Mouse (Mus musculus): Measurements from ENCODE around the gene Epb41l1. TPM values are rescaled to one million over a fixed set of nuclear protein-coding genes. Genes with fewer than 3 reads are reported as not detected.

Epb41l1 gene
- polyA plus RNA-seq, 1 experiment from 2014 or later, result 2.1 TPM

DNA sequence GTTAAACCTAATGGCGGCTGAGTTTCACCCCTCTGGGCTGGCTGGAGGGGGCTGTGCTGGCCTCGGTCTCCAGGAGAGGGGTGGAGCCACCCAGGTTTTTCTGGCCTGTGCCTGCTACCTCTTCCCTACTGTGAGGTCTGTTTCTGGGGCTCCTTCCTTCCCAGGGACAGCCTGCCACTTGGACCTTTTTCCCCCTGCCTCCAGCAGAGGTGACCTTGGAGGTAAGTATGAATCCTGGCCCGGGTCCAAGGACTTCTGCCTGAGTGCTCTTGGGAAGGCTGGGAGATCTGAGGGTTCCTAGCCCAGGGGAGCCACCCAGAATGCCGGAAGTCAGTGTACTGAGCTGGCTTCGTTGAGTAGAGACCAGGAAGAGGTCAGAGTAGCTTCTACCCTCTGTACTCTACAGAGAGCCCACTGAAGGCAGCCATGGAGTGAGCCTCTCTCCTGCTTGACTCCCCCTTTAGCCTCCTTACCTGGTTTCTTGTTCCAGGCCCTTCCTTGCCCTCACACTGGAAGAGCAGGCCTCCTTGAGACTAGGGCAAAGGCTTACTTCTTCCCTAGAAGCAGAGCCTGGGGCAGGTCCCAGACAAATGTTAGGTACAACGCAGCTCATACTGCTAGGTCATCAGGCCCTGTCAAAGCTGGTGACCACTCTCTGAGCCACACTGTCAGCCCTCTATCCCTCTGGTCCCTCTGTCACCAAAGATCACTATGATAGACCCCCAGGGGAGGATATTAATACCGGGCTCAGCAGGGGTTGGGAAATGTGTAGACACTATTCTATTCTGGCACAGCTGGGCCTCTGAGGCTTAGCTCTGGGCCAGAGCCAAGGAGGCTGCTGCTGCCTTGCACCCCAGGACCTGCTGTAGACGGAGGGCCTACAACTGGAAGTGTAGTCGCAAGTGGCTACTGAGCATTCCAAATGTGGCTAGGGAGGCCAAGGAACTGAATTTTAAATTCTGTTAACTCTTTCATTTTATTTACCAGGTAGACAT, 12.5 kb downstream of the Epb41l1 start:
- TF ChIP-seq CTCF (IDR thresholded peaks at IDR 0.05; ENCODE audit: low read depth), result no peak
- no peak overlapping the region for H3K4me3 ChIP-seq (ENCODE audit: low read depth, low read length)
- H3K9me3 ChIP-seq (ENCODE audit: low read depth, low read length), result no peaks in the 10 kb centered on the region
- H3K4me2 ChIP-seq, result peak overlapping the region; percentile 3; the same call in 1 of the 2 replicates
- H3K36me3 ChIP-seq (ENCODE audit: insufficient read depth), result no peaks in the 10 kb centered on the region
- no peak overlapping the region for H3K9ac ChIP-seq
- 35% methylated on average over 9 of the region's 9 CpGs for WGBS
- ATAC-seq (ENCODE audit: insufficient read depth) (peak; percentile 59; the same call in 1 of the 2 replicates), DNase-seq (peak; percentile 72)
- H3K27ac ChIP-seq (ENCODE audit: low read depth), result peak overlapping the region; percentile 79
- peaks cover 7% of the 10 kb centered on the region for H3K4me1 ChIP-seq (ENCODE audit: insufficient read depth)
- H3K27me3 ChIP-seq (ENCODE audit: insufficient read depth, low read length), result no peaks in the 10 kb centered on the region

DNA sequence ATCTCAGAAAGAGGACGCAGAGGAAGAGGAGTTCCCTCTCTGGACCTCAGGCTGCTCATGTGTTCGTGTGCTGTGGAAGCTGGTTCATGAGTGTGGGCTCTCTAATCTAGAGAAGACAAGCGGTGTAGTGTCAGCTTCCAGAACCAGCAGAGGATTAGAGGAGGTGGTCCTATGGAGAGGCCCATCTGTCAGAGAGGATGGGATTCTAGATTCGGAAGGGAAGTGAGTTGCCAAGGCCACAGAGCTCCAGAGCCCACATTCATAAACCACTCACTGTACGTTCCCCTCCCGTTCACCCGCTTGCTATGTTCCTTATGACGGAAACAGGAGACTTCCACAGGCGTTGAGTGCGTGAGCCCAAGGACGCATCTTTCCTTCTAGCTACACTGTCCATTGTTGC, 16.9 kb downstream of the Epb41l1 start:
- no peak for TF ChIP-seq CTCF (IDR thresholded peaks at IDR 0.05; ENCODE audit: low read depth)
- 84% methylated on average over 11 of the region's 11 CpGs for WGBS
- no peaks in the 10 kb centered on the region for H3K9me3 ChIP-seq (ENCODE audit: low read depth, low read length)
- no peak overlapping the region for H3K4me2 ChIP-seq
- DNase-seq (no peak), ATAC-seq (ENCODE audit: insufficient read depth) (no peak)
- H3K27me3 ChIP-seq (ENCODE audit: insufficient read depth, low read length), result no peaks in the 10 kb centered on the region
- H3K9ac ChIP-seq, result no peak overlapping the region
- H3K4me1 ChIP-seq (ENCODE audit: insufficient read depth), result peaks cover 11% of the 10 kb centered on the region
- H3K36me3 ChIP-seq (ENCODE audit: insufficient read depth), result no peaks in the 10 kb centered on the region
- H3K27ac ChIP-seq (ENCODE audit: low read depth), result no peak overlapping the region
- no peak overlapping the region for H3K4me3 ChIP-seq (ENCODE audit: low read depth, low read length)

DNA sequence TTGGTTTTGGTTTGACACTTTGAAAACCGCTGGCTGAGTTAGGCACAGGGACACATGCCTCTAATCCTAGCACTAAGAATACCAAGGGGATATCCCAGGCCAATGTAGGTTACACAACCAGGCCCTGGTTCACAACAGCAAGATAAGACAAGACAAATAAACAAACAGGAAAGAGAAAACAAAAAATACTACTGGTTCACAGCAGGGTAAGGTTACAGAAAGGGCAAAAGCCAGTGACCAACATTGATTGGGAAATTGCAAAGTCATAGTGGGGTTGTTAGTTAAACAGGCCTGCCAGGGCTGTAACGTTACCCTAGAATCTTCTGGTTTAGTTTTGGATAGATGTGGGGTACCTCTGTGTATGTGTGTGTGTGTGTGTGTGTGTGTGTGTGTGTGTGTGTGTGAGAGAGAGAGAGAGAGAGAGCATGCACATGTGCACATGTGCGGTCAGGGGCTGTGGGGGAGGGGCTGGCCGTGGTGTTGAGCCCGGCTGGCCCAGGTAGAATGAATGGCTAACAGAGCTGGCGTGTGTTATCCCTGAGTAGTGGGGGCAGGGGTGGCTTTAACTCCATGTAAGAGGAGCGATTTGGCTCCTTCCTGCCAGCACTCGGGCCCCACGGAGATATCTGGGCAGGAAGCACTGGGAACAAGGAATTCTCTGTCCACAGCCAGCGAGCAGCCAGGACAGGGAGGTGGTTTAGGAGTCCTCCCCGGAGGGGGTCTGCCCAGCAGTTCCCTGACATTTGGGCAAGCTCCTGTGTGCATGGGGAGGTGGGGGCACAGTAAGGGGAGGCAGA, 19.2 kb downstream of the Epb41l1 start:
- 0 out of 2 replicates have a peak, but pooled peaks cover 5% of the 10 kb centered on the region for H3K4me1 ChIP-seq (ENCODE audit: insufficient read depth)
- H3K4me3 ChIP-seq (ENCODE audit: low read depth, low read length), result no peak overlapping the region
- peak; percentile 33; the same call in 1 of the 2 replicates for ATAC-seq (ENCODE audit: insufficient read depth)
- 16% methylated on average over 11 of the region's 11 CpGs for WGBS
- TF ChIP-seq CTCF (IDR thresholded peaks at IDR 0.05; ENCODE audit: low read depth), result no peak
- peak; percentile 59 for DNase-seq
- no peaks in the 10 kb centered on the region for H3K36me3 ChIP-seq (ENCODE audit: insufficient read depth)
- H3K9me3 ChIP-seq (ENCODE audit: low read depth, low read length), result no peaks in the 10 kb centered on the region
- H3K27me3 ChIP-seq (ENCODE audit: insufficient read depth, low read length), result no peaks in the 10 kb centered on the region
- H3K27ac ChIP-seq (ENCODE audit: low read depth), result peak overlapping the region; percentile 60
- H3K9ac ChIP-seq, result no peak overlapping the region
- 0 out of 2 replicates have a peak overlapping the region, but pooled peaks have one; percentile 15 for H3K4me2 ChIP-seq

- Histone ChIP-seq H3K27me3 (ENCODE audit: insufficient read depth, low read length) (no peaks in the 10 kb centered on the region), H3K27ac (ENCODE audit: low read depth) (no peak overlapping the region), H3K9me3 (ENCODE audit: low read depth, low read length) (no peaks in the 10 kb centered on the region), H3K4me1 (ENCODE audit: insufficient read depth) (0 out of 2 replicates have a peak, but pooled peaks cover 5% of the 10 kb centered on the region), H3K4me3 (ENCODE audit: low read depth, low read length) (no peak overlapping the region), H3K9ac (no peak overlapping the region), H3K36me3 (ENCODE audit: insufficient read depth) (no peaks in the 10 kb centered on the region), H3K4me2 (no peak overlapping the region)
- ATAC-seq (ENCODE audit: insufficient read depth) (no peak), DNase-seq (no peak)
- no peak for TF ChIP-seq CTCF (IDR thresholded peaks at IDR 0.05; ENCODE audit: low read depth)
- 20% methylated on average over 6 of the region's 6 CpGs for WGBS
Measured at GRCm38 (mm10) chr2:156441909-156442308, 21.2 kb downstream of the Epb41l1 start.

- no peak for TF ChIP-seq CTCF (IDR thresholded peaks at IDR 0.05; ENCODE audit: low read depth)
- Histone ChIP-seq H3K36me3 (ENCODE audit: insufficient read depth) (no peaks in the 10 kb centered on the region), H3K4me2 (no peak overlapping the region), H3K4me1 (ENCODE audit: insufficient read depth) (0 out of 2 replicates have a peak, but pooled peaks cover 5% of the 10 kb centered on the region), H3K4me3 (ENCODE audit: low read depth, low read length) (no peak overlapping the region), H3K27ac (ENCODE audit: low read depth) (no peak overlapping the region), H3K9me3 (ENCODE audit: low read depth, low read length) (no peaks in the 10 kb centered on the region), H3K9ac (no peak overlapping the region), H3K27me3 (ENCODE audit: insufficient read depth, low read length) (no peaks in the 10 kb centered on the region)
- 32% methylated on average over 1 of the region's 1 CpGs for WGBS
- no peak for DNase-seq
- ATAC-seq (ENCODE audit: insufficient read depth), result no peak
Measured at GRCm38 (mm10) chr2:156443323-156443722, 22.6 kb downstream of the Epb41l1 start.

- Histone ChIP-seq H3K36me3 (ENCODE audit: insufficient read depth) (no peaks in the 10 kb centered on the region), H3K4me2 (no peak overlapping the region; the same call in 1 of the 2 replicates), H3K4me1 (ENCODE audit: insufficient read depth) (no peaks in the 10 kb centered on the region), H3K9ac (no peak overlapping the region), H3K9me3 (ENCODE audit: low read depth, low read length) (no peaks in the 10 kb centered on the region), H3K4me3 (ENCODE audit: low read depth, low read length) (no peak overlapping the region), H3K27ac (ENCODE audit: low read depth) (peak overlapping the region; percentile 83), H3K27me3 (ENCODE audit: insufficient read depth, low read length) (no peaks in the 10 kb centered on the region)
- ATAC-seq (ENCODE audit: insufficient read depth) (no peak), DNase-seq (no peak)
- 46% methylated on average over 9 of the region's 9 CpGs for WGBS
- TF ChIP-seq CTCF (IDR thresholded peaks at IDR 0.05; ENCODE audit: low read depth), result no peak
Measured at GRCm38 (mm10) chr2:156446489-156447035, 25.9 kb downstream of the Epb41l1 start.

All from lung, embryonic 14.5 days (tissue).